Mouse (Mus musculus): ENCODE results near the gene Ap5s1. TPM values are rescaled to one million over a fixed set of nuclear protein-coding genes. Genes with fewer than 3 reads are reported as not detected.
A peak's percentile ranks its signal among the peaks of the same experiment; 100 is the strongest.
"Not testable (repeated sequence)": the region's sequence is repeated elsewhere in the genome, so short reads cannot be mapped to it uniquely, and the experiment has no call there.

Ap5s1 gene
- polyA plus RNA-seq, 1 experiment from 2014 or later, result 36.1 TPM

DNA sequence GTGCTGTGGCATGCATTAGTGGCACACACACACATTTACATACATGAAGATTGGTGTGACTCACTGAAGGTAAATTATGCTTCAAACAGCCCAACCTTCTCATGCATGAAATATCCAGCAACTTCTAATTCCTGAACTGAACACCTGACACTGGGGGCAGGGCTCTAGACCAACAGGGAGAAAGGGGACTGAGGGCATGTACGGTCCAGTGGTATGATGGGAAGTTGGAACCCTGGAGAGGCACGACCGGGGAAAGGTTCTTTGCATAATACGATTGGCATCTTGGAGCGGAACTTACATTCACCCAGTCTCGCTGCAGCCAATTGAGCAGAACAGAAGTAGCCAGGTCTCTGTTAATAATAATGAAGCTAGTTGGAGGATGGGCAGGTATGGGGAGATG is 18.3 kb downstream of the Ap5s1 start:
- no peaks in the 10 kb centered on the region for H3K4me1 ChIP-seq (ENCODE audit: control insufficient read depth, insufficient read depth, low read depth, low read length)
- no peak overlapping the region for H3K27ac ChIP-seq (ENCODE audit: low read depth, low read length)
- H3K36me3 ChIP-seq (ENCODE audit: control insufficient read depth, insufficient read depth, low read length), result no peaks in the 10 kb centered on the region
- no peak overlapping the region for H3K4me2 ChIP-seq (ENCODE audit: low read length)
- WGBS, result 84% methylated on average over 6 of the region's 6 CpGs
- H3K9me3 ChIP-seq (ENCODE audit: control insufficient read depth, low read length), result no peaks in the 10 kb centered on the region
- H3K27me3 ChIP-seq (replicated peaks; ENCODE audit: control insufficient read depth, insufficient read depth, low read length), result no peaks in the 10 kb centered on the region
- ATAC-seq, result no peak
- H3K9ac ChIP-seq (ENCODE audit: low read depth, low read length), result no peak overlapping the region
- H3K4me3 ChIP-seq (ENCODE audit: low read length), result no peak overlapping the region

DNA sequence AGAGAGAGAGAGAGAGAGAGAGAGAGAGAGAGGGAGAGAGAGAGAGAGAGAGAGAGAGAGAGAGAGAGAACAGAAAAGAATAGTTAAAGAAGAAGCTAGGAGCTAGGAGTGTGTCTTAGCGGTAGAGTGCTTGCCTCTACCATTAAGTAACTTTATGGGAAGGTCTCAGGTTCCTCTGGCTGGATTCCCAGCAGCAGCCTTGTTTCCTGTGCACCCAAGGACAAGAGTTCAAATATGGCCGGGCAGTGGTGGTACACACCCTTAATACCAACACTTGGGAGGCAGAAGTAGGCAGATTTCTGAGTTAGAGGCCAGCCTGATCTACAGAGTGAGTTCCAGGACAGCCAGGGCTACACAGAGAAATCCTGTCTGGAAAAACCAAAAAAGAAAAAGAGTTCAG is 19.8 kb downstream of the Ap5s1 start:
- H3K9ac ChIP-seq (ENCODE audit: low read depth, low read length); ATAC-seq; H3K36me3 ChIP-seq (ENCODE audit: control insufficient read depth, insufficient read depth, low read length); H3K4me3 ChIP-seq (ENCODE audit: low read length); H3K9me3 ChIP-seq (ENCODE audit: control insufficient read depth, low read length); H3K27me3 ChIP-seq (replicated peaks; ENCODE audit: control insufficient read depth, insufficient read depth, low read length); H3K27ac ChIP-seq (ENCODE audit: low read depth, low read length); H3K4me2 ChIP-seq (ENCODE audit: low read length); H3K4me1 ChIP-seq (ENCODE audit: control insufficient read depth, insufficient read depth, low read depth, low read length): not testable (repeated sequence)
- WGBS, result 83% methylated on average over 2 of the region's 2 CpGs

DNA sequence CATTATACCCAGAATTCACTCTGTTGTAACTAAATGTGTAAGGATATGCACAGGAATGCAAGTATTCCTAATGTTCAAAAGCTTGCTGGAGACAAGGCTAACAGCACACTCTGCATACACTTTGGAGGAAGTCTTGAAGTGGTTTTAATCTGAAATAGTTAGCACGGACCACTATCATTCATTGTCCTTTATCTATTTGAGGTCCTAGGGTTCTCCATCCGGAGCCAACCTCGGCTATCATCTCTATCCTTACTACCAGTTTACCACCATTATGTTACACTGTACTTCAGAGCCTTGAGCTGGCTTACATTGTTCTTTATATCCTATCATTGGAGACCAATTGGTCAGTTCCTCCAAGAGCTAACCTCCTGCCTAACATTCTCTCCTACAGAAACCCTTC is 20.4 kb downstream of the Ap5s1 start:
- no peak for ATAC-seq
- 91% methylated on average over 3 of the region's 3 CpGs for WGBS
- Histone ChIP-seq H3K27me3 (replicated peaks; ENCODE audit: control insufficient read depth, insufficient read depth, low read length) (no peaks in the 10 kb centered on the region), H3K4me2 (ENCODE audit: low read length) (no peak overlapping the region), H3K4me1 (ENCODE audit: control insufficient read depth, insufficient read depth, low read depth, low read length) (no peaks in the 10 kb centered on the region), H3K9me3 (ENCODE audit: control insufficient read depth, low read length) (no peaks in the 10 kb centered on the region), H3K9ac (ENCODE audit: low read depth, low read length) (no peak overlapping the region), H3K36me3 (ENCODE audit: control insufficient read depth, insufficient read depth, low read length) (no peaks in the 10 kb centered on the region), H3K4me3 (ENCODE audit: low read length) (no peak overlapping the region), H3K27ac (ENCODE audit: low read depth, low read length) (no peak overlapping the region)

DNA sequence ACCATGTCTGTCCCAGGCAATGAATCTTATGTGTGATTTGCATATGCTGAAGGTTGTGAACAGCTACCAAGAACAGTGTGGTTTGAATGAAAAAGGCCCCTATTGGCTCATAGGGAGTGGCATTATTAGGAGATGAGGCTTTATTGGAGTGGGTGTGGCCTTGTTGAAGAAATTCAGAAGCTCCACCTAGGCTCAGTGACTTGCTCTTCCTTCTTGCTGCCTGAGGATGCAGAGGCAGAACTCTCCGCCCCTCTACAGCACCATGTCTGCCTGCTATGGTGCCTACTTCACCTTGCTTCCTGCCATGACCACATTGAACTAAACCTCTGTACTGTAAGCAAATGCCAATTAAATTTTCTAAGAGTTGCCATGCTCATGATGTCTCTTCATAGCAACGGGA is 25.7 kb downstream of the Ap5s1 start:
- Histone ChIP-seq H3K4me2 (ENCODE audit: low read length) (no peak overlapping the region), H3K4me1 (ENCODE audit: control insufficient read depth, insufficient read depth, low read depth, low read length) (peaks cover 8% of the 10 kb centered on the region), H3K9ac (ENCODE audit: low read depth, low read length) (no peak overlapping the region), H3K9me3 (ENCODE audit: control insufficient read depth, low read length) (no peaks in the 10 kb centered on the region), H3K36me3 (ENCODE audit: control insufficient read depth, insufficient read depth, low read length) (no peaks in the 10 kb centered on the region), H3K27ac (ENCODE audit: low read depth, low read length) (no peak overlapping the region), H3K4me3 (ENCODE audit: low read length) (no peak overlapping the region), H3K27me3 (replicated peaks; ENCODE audit: control insufficient read depth, insufficient read depth, low read length) (no peaks in the 10 kb centered on the region)
- 93% methylated on average over 2 of the region's 2 CpGs for WGBS
- no peak for ATAC-seq

DNA sequence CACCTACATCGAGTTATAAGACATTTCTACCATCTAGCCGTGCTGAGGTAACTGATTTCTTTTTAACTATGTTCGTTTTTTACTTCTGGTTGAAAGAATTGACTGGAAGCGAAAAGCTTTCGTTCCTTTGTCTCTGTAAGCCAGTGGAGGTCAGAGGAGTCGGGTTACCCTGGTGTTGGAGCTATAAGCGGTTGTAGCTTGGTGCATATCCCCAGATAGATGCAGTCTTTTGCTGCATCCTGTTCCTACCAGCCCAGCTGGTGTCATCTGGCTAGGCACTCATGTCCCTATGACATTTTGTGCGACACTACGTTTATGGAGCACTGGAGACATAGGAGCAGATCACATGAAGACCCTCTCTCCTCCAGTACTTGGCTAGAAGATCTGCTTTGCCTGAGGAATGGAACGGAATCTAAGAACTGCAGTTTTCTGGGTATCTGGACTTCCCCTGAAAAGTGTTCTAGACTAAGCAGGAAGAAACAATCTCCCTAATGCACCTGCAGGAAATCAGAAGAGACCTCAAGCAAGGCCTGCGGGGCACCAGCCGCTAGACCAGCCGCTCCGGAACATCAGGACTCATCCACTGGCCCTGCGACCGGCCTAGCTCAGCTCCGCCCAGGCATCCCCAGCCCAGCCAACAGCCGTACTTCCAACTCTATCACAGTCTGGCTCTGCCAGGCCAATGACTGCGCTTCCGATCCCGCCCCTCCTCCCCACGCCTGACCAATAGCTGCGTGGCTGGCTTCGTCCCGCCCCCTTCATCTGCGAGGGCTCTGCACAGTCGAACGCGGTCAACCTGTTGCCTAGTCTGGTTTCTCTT is 26.6 kb downstream of the Ap5s1 start, which contains the start of gene Mavs:
Gene Mavs (plus strand): TSS at position 757 of the 820 bp plus-strand sequence.
- H3K4me1 ChIP-seq (ENCODE audit: control insufficient read depth, insufficient read depth, low read depth, low read length), result peaks cover 8% of the 10 kb centered on the region
- peak; percentile 100 for ATAC-seq
- H3K9me3 ChIP-seq (ENCODE audit: control insufficient read depth, low read length), result no peaks in the 10 kb centered on the region
- H3K4me2 ChIP-seq (ENCODE audit: low read length), result peak within 1 kb of the TSS; percentile 96
- H3K27ac ChIP-seq (ENCODE audit: low read depth, low read length), result peak within 1 kb of the TSS; percentile 36
- WGBS, result 10% methylated on average over 29 of the region's 29 CpGs
- peak within 1 kb of the TSS; percentile 62 for H3K4me3 ChIP-seq (ENCODE audit: low read length)
- peak within 1 kb of the TSS; percentile 70 for H3K9ac ChIP-seq (ENCODE audit: low read depth, low read length)
- H3K27me3 ChIP-seq (replicated peaks; ENCODE audit: control insufficient read depth, insufficient read depth, low read length), result no peaks in the 10 kb centered on the region
- H3K36me3 ChIP-seq (ENCODE audit: control insufficient read depth, insufficient read depth, low read length), result no peaks in the 10 kb centered on the region

DNA sequence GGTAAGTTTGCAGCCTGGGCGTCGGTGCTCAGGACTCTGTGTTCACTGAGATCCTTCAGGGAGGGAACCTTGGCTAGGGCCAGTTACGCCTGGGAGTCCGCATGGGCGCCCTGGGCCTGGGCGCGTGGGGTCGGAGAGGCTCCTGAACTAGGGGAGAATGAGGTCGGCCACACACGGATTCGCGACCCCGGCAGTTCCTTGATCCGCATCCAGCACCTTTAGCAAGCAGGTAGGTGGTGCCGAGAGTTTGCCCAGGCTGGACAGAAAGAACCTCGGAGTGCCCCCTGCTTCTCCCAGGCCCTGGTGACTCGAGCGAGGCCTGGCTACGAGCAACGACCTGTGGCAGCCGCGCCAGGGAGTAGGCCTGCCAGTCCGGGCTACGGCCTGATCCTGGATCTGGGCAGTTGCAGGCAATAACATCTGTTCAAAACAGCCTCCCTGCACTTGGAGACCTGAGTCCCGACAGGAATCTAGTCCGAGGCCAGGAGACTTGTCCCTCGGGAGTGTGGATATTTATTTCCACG is 27.3 kb downstream of the Ap5s1 start:
- Histone ChIP-seq H3K27me3 (replicated peaks; ENCODE audit: control insufficient read depth, insufficient read depth, low read length) (no peaks in the 10 kb centered on the region), H3K9me3 (ENCODE audit: control insufficient read depth, low read length) (no peaks in the 10 kb centered on the region), H3K4me3 (ENCODE audit: low read length) (peak overlapping the region; percentile 62), H3K4me1 (ENCODE audit: control insufficient read depth, insufficient read depth, low read depth, low read length) (peaks cover 8% of the 10 kb centered on the region), H3K27ac (ENCODE audit: low read depth, low read length) (peak overlapping the region; percentile 9; the same call in 1 of the 2 replicates), H3K4me2 (ENCODE audit: low read length) (peak overlapping the region; percentile 96), H3K36me3 (ENCODE audit: control insufficient read depth, insufficient read depth, low read length) (no peaks in the 10 kb centered on the region), H3K9ac (ENCODE audit: low read depth, low read length) (peak overlapping the region; percentile 70)
- no peak for ATAC-seq
- 11% methylated on average over 26 of the region's 28 CpGs for WGBS

DNA sequence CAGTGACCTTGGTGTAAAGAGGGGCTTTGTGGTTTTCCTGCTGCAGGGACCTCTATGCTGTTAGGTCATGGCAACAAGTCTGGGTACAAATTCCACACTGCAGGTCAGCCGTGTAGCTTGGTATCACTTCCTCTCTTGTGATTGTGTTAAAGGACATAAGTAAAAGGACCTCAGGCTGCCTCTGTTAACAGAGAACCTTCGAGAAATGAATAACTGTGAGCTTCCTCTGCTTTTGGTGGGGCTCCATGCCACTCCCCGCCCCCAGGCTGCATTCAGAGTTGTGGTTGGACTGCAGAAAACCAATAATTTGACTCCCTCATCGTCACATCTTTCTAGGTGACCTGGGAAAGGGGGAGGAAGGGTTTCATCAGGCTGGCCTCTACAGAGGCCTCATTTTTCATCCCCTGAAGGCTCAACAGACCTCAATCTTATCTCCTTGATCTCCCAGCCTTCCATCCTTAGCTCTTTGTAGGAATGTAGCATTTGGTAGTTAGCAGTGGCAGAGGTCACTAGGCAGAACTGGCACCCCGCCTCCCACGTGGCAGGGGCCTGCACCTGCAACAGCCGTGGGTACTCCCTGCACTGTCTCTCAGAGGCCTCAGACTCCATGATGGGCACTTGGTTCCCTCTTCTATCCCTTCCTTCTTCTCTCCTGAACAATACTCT is 28.2 kb downstream of the Ap5s1 start:
- Histone ChIP-seq H3K27me3 (replicated peaks; ENCODE audit: control insufficient read depth, insufficient read depth, low read length) (no peaks in the 10 kb centered on the region), H3K4me1 (ENCODE audit: control insufficient read depth, insufficient read depth, low read depth, low read length) (peaks cover 8% of the 10 kb centered on the region), H3K4me2 (ENCODE audit: low read length) (peak overlapping the region; percentile 96), H3K9me3 (ENCODE audit: control insufficient read depth, low read length) (no peaks in the 10 kb centered on the region), H3K9ac (ENCODE audit: low read depth, low read length) (0 out of 2 replicates have a peak overlapping the region, but pooled peaks have one; percentile 15), H3K36me3 (ENCODE audit: control insufficient read depth, insufficient read depth, low read length) (no peaks in the 10 kb centered on the region), H3K4me3 (ENCODE audit: low read length) (no peak overlapping the region), H3K27ac (ENCODE audit: low read depth, low read length) (no peak overlapping the region)
- ATAC-seq, result no peak
- WGBS, result 85% methylated on average over 7 of the region's 7 CpGs

DNA sequence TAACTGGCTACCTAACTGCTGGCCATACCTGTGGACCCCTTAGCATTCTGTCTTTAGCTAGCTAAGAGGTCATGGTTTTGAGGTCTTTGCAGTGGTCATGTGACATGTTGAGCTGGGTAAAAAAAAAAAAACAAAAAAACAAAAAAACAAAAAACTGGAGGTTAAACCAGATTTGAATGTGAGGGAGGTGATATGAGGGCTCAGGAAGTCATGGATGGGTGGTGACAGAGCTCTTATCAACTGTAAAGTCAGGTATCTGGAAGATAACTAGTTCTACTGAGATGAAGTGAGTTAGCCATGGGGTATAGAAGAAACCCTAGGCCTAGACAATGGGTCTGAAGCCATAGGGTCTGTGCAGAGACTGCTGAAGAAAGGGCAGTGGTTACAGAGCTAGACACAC is 35.3 kb downstream of the Ap5s1 start:
- Histone ChIP-seq H3K4me3 (ENCODE audit: low read length) (no peak overlapping the region), H3K27ac (ENCODE audit: low read depth, low read length) (no peak overlapping the region), H3K36me3 (ENCODE audit: control insufficient read depth, insufficient read depth, low read length) (no peaks in the 10 kb centered on the region), H3K4me1 (ENCODE audit: control insufficient read depth, insufficient read depth, low read depth, low read length) (no peaks in the 10 kb centered on the region), H3K9me3 (ENCODE audit: control insufficient read depth, low read length) (no peaks in the 10 kb centered on the region), H3K9ac (ENCODE audit: low read depth, low read length) (no peak overlapping the region), H3K27me3 (replicated peaks; ENCODE audit: control insufficient read depth, insufficient read depth, low read length) (no peaks in the 10 kb centered on the region), H3K4me2 (ENCODE audit: low read length) (no peak overlapping the region)
- no peak for ATAC-seq

DNA sequence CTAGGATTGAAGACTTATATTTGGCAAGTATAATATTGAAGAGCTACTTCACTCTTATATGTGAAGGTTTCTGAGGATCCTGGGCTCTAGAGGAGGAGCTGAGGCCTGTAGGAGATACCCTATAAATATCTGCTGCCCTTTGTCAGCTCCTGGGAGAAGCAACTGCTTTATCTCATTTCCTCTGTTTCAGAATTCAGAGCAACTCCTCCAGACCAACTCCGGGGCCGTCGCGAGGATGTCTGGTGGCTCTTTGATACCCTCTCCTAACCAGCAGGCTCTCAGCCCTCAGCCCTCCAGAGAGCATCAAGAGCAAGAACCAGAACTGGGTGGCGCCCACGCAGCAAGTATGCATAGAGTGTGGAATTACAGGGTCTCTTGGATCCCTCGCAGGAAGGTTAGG is 36.1 kb downstream of the Ap5s1 start:
- no peaks in the 10 kb centered on the region for H3K27me3 ChIP-seq (replicated peaks; ENCODE audit: control insufficient read depth, insufficient read depth, low read length)
- 91% methylated on average over 7 of the region's 7 CpGs for WGBS
- H3K4me1 ChIP-seq (ENCODE audit: control insufficient read depth, insufficient read depth, low read depth, low read length), result no peaks in the 10 kb centered on the region
- H3K36me3 ChIP-seq (ENCODE audit: control insufficient read depth, insufficient read depth, low read length), result no peaks in the 10 kb centered on the region
- H3K4me3 ChIP-seq (ENCODE audit: low read length), result no peak overlapping the region
- no peak overlapping the region for H3K27ac ChIP-seq (ENCODE audit: low read depth, low read length)
- no peak overlapping the region for H3K4me2 ChIP-seq (ENCODE audit: low read length)
- H3K9ac ChIP-seq (ENCODE audit: low read depth, low read length), result no peak overlapping the region
- ATAC-seq, result no peak
- H3K9me3 ChIP-seq (ENCODE audit: control insufficient read depth, low read length), result no peaks in the 10 kb centered on the region

Data from hindbrain, embryonic 16.5 days (tissue).